Mouse (Mus musculus) mouse embryonic stem cell (cell line): ENCODE data around the gene Clvs2.

ENCODE experiments used
- in situ Hi-C, 2 experiments: fragments of 300-500 bp; cut with MboI; formaldehyde crosslinking; loops; 1 replicate in 1 of 2; 3 replicates in 1 of 2; pipeline ENCODE4 v1.14.3; 2019 to 2020; ENCODE audit warnings: low sequenced_read_pairs in 2 of 2, low pct_unique_long_range_greater_than_20kb in 1 of 2, mixed read lengths in 1 of 2; ENCODE audit not compliant: unreplicated experiment in 1 of 2

Clvs2 gene

GRCm38 (mm10) chr10:33624131-33624879, at the start of gene Clvs2:
TSS of gene Clvs2 (minus strand) at chr10:33624769.
- in situ Hi-C loops: no loop called here

GRCm38 (mm10) chr10:33653142-33653541, 28.6 kb upstream of the Clvs2 start:
- in situ Hi-C loops: no loop called here

GRCm38 (mm10) chr10:33623577-33623991, 985 bp downstream of the Clvs2 start:
- in situ Hi-C loops: no loop called here

- in situ Hi-C loops: no loop called here
Measured at GRCm38 (mm10) chr10:33622700-33623099, 1.9 kb downstream of the Clvs2 start.

GRCm38 (mm10) chr10:33616207-33616606, 8.4 kb downstream of the Clvs2 start:
- in situ Hi-C loops: no loop called here

DNA sequence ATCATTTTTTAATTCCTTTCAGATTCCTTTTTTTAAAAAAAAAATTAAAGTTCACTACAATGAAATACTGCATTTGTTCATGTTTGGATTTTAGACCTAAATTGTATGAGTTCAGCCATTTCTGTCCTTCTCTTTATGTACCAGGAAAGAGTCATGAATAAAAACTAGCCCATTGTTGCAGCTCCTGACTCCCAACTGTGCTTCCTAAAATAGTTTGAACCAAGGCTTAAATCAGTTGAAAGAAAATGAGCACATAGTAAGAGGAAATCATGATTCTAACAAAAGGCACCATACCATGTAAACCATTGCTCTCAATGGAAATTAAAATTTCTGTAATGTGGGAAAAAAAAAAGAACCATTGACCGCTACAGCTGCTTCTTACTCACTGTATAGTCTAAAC, 11.4 kb downstream of the Clvs2 start:
- in situ Hi-C loops: no loop called here

GRCm38 (mm10) chr10:33592732-33593131, 31.8 kb downstream of the Clvs2 start:
- in situ Hi-C loops: no loop called here

GRCm38 (mm10) chr10:33588800-33589199, 35.8 kb downstream of the Clvs2 start:
- in situ Hi-C loops: no loop called here

GRCm38 (mm10) chr10:33587118-33587517, 37.5 kb downstream of the Clvs2 start:
- in situ Hi-C loops: no loop called here

GRCm38 (mm10) chr10:33558081-33558480, 66.5 kb downstream of the Clvs2 start:
- in situ Hi-C loops: no loop called here

GRCm38 (mm10) chr10:33540331-33540730, 84.2 kb downstream of the Clvs2 start:
- in situ Hi-C loops: no loop called here
